Mouse (Mus musculus) G1E-ER4 (cell line): Measurements from ENCODE around the gene Hist1h4c. TPM values are rescaled to one million over a fixed set of nuclear protein-coding genes. Genes with fewer than 3 reads are reported as not detected.

ENCODE experiments used
- GATA1 ChIP-seq: IDR thresholded peaks from one replicate; pipeline ENCODE4 v1.8.0; 2012; ENCODE audit warnings: low read length, inconsistent platforms
- polyA plus RNA-seq: library from polyadenylated mRNA; stranded (reverse); fragments of >175 nt; gene quantifications from 2 replicates; pipeline ENCODE4 v1.2.3, GENCODE M21; 2012

Gene Hist1h4c
- polyA plus RNA-seq, 1 experiment: 4.5 TPM

GRCm38 (mm10) chr13:23706771-23707170 lies 8.5 kb upstream of the Hist1h4c start:
- TF ChIP-seq GATA1: no peak

- no peak for TF ChIP-seq GATA1
These were observed 7.6 kb upstream of the Hist1h4c start for GRCm38 (mm10) chr13:23705751-23706356.

GRCm38 (mm10) chr13:23702220-23702619 lies 4.0 kb upstream of the Hist1h4c start:
- no peak for TF ChIP-seq GATA1

- TF ChIP-seq GATA1: no peak
These were observed 2.7 kb upstream of the Hist1h4c start for GRCm38 (mm10) chr13:23700786-23701520.

GRCm38 (mm10) chr13:23699767-23700166 lies 1.5 kb upstream of the Hist1h4c start:
- no peak for TF ChIP-seq GATA1

GRCm38 (mm10) chr13:23698996-23699395 lies 742 bp upstream of the Hist1h4c start:
- no peak for TF ChIP-seq GATA1

GRCm38 (mm10) chr13:23697491-23698299 lies 559 bp downstream of the Hist1h4c start:
- TF ChIP-seq GATA1: no peak

- TF ChIP-seq GATA1: no peak
These were observed 2.2 kb downstream of the Hist1h4c start for GRCm38 (mm10) chr13:23696061-23696474.

- no peak for TF ChIP-seq GATA1
These were observed 2.7 kb downstream of the Hist1h4c start, which contains the start of gene Hist1h1t for GRCm38 (mm10) chr13:23695514-23695913. Gene Hist1h1t (plus strand): TSS chr13:23695814.

- TF ChIP-seq GATA1: no peak
These were observed 3.3 kb downstream of the Hist1h4c start for GRCm38 (mm10) chr13:23694956-23695355.

GRCm38 (mm10) chr13:23693856-23694440 lies 4.3 kb downstream of the Hist1h4c start:
- TF ChIP-seq GATA1: no peak

- TF ChIP-seq GATA1: no peak
These were observed 8.8 kb downstream of the Hist1h4c start for GRCm38 (mm10) chr13:23689459-23689858.

- no peak for TF ChIP-seq GATA1
These were observed 9.3 kb downstream of the Hist1h4c start for GRCm38 (mm10) chr13:23688956-23689355.

GRCm38 (mm10) chr13:23687907-23688306 lies 10.3 kb downstream of the Hist1h4c start:
- TF ChIP-seq GATA1: no peak

- no peak for TF ChIP-seq GATA1
These were observed 11.1 kb downstream of the Hist1h4c start for GRCm38 (mm10) chr13:23687181-23687580.

- TF ChIP-seq GATA1: no peak
These were observed 12.3 kb downstream of the Hist1h4c start for GRCm38 (mm10) chr13:23685966-23686365.
